Mouse (Mus musculus) stomach, embryonic 14.5 days (tissue): Measurements from ENCODE around the gene Sdr9c7. TPM values are rescaled to one million over a fixed set of nuclear protein-coding genes. Genes with fewer than 3 reads are reported as not detected.

Experiments used
- ATAC-seq: fragments of 200-750 bp; cut with Nextera tagmentation; 2 replicates; pipeline ENCODE4 v1.8.0; 2017; ENCODE audit warnings: low read depth, moderate TSS enrichment; ENCODE audit not compliant: insufficient number of reproducible peaks, insufficient read depth, low FRiP score
- H3K27ac ChIP-seq: fragments of 300-500 bp; sonication (generic); 2 replicates; pipeline ENCODE4 v1.5.1; 2014; ENCODE audit warnings: mild to moderate bottlenecking, low read length, moderate library complexity, mixed read lengths
- H3K27me3 ChIP-seq: fragments of 300-500 bp; sonication (generic); 2 replicates; pipeline ENCODE4 v1.6.1; 2014; ENCODE audit warnings: low read length, control low read depth, mixed read lengths; ENCODE audit not compliant: control insufficient read depth, insufficient read depth
- H3K36me3 ChIP-seq: fragments of 300-500 bp; sonication (generic); 2 replicates; pipeline ENCODE4 v1.6.1; 2014; ENCODE audit warnings: mild to moderate bottlenecking, control low read depth, low read length, moderate library complexity, mixed read lengths; ENCODE audit not compliant: control insufficient read depth, insufficient read depth
- H3K4me1 ChIP-seq: fragments of 300-500 bp; sonication (generic); 2 replicates; pipeline ENCODE4 v1.6.1; 2014; ENCODE audit warnings: low read length, control low read depth, mixed read lengths; ENCODE audit not compliant: control insufficient read depth, insufficient read depth
- H3K4me2 ChIP-seq: fragments of 300-500 bp; sonication (generic); replicated peaks from 2 replicates; pipeline ENCODE4 v1.6.1; 2014; ENCODE audit warnings: low read depth, low read length, control low read depth
- H3K4me3 ChIP-seq: fragments of 300-500 bp; sonication (generic); 2 replicates; pipeline ENCODE4 v1.5.1; 2014; ENCODE audit warnings: low read depth, low read length, control low read depth
- H3K9ac ChIP-seq: fragments of 300-500 bp; sonication (generic); replicated peaks from 2 replicates; pipeline ENCODE4 v1.6.1; 2014; ENCODE audit warnings: low read depth, mild to moderate bottlenecking, control low read depth, low read length, moderate library complexity, mixed read lengths
- H3K9me3 ChIP-seq: fragments of 300-500 bp; sonication (generic); 2 replicates; pipeline ENCODE4 v1.6.1; 2016; ENCODE audit warnings: low read depth, low read length, control low read depth; ENCODE audit not compliant: control insufficient read depth
- WGBS: fragments of 180-500 bp; shearing (Covaris S2); extraction: QIAGEN DNeasy Blood & Tissue Kit; methylation state at CpG from one replicate; pipeline ENCODE4 v1.1.7; 2014; 5-methylcytosine and 5-hydroxymethylcytosine counted together
- polyA plus RNA-seq: library from polyadenylated mRNA; unstranded; fragments of >200 nt; fragmentation: Nextera tagmentation; extraction: Ambion mirVana; gene quantifications from 2 replicates; pipeline ENCODE4 v1.2.1, GENCODE M21; 2014

Gene Sdr9c7
- polyA plus RNA-seq: not detected in 2 replicates

DNA sequence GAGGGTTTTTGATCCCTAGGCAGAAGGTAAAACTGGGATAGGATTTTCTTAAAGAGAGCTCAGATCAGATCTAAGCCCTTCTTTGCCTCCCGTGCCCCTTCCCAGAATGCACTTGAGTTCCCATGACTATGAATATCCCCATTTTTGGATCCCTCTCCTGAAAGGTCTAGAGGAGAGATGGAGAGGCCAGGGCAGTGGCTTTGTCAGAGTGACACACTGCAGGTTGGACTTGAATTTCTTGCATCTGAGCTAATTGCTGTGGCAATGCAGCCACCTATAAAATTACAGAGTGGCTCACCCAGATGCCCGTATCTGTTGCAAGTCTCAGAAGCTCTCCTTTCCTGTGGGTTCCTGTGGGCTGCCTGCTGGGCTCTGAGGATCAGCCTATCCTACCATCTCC, at the start of gene Sdr9c7:
TSS of gene Sdr9c7 (plus strand) at position 301 of the 400 bp plus-strand sequence.
- Histone ChIP-seq H3K4me3 (no peak within 1 kb of the TSS), H3K4me2 (no peak within 1 kb of the TSS), H3K9ac (no peak within 1 kb of the TSS), H3K27ac (no peak within 1 kb of the TSS), H3K27me3 (no peaks in the 10 kb centered on the region), H3K9me3 (no peaks in the 10 kb centered on the region), H3K36me3 (no peaks in the 10 kb centered on the region), H3K4me1 (peaks cover 4% of the 10 kb centered on the region; the same call in 1 of the 2 replicates)
- ATAC-seq: no peak
- 71% methylated on average over 2 of the region's 2 CpGs for WGBS

DNA sequence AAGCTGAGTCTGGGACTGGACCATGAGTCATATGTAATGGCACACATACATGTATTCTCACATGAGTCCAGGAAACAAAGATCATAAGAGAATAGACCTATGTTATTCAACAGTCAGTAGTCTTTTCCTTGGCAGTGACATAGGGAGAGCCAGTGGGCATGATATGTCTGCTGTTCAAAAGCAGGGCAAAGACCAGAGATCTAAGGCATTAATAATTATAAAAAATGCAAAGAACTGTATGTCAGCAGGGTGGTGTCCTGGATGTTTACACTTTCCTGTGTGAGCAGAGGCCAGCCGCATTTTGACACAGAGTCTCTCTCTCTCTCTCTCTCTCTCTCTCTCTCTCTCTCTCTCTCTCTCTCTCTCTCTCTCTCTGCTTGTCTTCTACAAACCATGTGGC, 48.7 kb upstream of the Sdr9c7 start, which contains the start of gene Rdh19:
TSS of gene Rdh19 (plus strand) at position 301 of the 400 bp plus-strand sequence.
- Histone ChIP-seq H3K27me3 (no peaks in the 10 kb centered on the region), H3K4me3 (no peak within 1 kb of the TSS), H3K9me3 (no peaks in the 10 kb centered on the region), H3K4me2 (no peak within 1 kb of the TSS), H3K36me3 (no peaks in the 10 kb centered on the region), H3K4me1 (no peaks in the 10 kb centered on the region), H3K27ac (no peak within 1 kb of the TSS), H3K9ac (no peak within 1 kb of the TSS)
- ATAC-seq: no peak
- 22% methylated on average over 1 of the region's 1 CpGs for WGBS

DNA sequence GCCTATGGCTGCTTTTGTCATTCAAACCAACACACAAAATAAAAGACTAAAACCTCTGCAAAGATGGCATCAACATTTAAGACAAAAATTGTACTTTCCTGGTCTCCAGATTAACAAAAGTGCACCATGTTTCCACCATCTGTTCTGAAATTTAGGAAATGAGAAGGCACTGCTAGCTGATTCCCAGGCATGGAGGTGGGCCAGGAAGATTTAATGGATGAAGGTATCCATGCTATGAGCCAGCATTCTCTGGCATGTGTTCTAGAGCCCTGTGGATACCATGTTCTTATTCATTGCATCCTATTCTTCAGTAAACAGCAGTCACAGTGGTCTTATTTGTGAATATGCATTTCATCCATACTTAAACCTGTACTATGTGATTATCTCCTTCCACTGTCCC, 41.9 kb upstream of the Sdr9c7 start:
- no peaks in the 10 kb centered on the region for H3K9me3 ChIP-seq
- H3K36me3 ChIP-seq: no peaks in the 10 kb centered on the region
- ATAC-seq: no peak
- no peak overlapping the region for H3K27ac ChIP-seq
- H3K4me3 ChIP-seq: no peak overlapping the region
- no peaks in the 10 kb centered on the region for H3K4me1 ChIP-seq
- H3K4me2 ChIP-seq: no peak overlapping the region
- no peaks in the 10 kb centered on the region for H3K27me3 ChIP-seq
- H3K9ac ChIP-seq: no peak overlapping the region

DNA sequence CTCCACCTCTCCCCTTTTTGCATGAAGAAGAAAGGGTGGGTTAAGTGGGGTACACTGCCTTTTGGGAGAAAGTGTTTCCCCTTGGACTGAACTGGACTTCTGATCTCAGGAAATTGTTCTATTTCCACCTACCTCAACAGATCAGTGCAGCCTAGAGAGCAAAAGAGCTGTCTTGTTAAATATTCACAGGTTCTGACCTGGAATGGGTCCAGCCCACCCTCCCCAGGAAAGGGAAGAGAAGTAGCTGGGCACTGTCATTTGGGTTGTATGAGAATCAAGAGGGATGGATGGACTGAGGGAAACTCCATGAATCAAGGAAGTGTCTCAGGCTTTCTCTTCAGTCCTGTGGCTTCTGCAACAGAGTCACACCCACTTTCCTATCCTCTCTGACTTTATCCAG, 33.4 kb upstream of the Sdr9c7 start:
- Histone ChIP-seq H3K27ac (no peak overlapping the region), H3K9ac (no peak overlapping the region), H3K9me3 (no peaks in the 10 kb centered on the region), H3K36me3 (no peaks in the 10 kb centered on the region), H3K4me3 (no peak overlapping the region), H3K4me2 (no peak overlapping the region), H3K27me3 (no peaks in the 10 kb centered on the region), H3K4me1 (no peaks in the 10 kb centered on the region)
- no peak for ATAC-seq

DNA sequence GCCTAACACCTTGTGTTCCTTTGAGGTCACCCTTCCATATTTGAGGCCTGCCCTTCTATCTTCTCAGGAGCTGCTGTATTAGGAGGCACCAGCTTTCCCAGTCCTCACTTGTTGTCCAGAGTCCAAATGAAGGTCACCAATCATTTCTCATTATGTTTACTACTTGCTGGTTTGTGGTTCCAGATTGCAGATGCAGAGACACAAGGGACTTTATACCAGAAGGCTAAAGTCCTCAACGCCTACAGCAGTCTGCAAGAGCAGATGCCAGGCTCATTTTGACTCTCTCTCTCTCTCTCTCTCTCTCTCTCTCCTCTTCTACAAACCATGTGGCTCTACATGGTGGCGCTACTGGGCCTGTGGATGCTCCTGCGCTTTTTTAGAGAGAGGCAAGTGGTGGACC, 32.1 kb upstream of the Sdr9c7 start, which contains the start of gene Rdh16f2:
TSS of gene Rdh16f2 (plus strand) at position 243 of the 400 bp plus-strand sequence.
- H3K27ac ChIP-seq: no peak within 1 kb of the TSS
- 87% methylated on average over 3 of the region's 3 CpGs for WGBS
- no peak for ATAC-seq
- no peaks in the 10 kb centered on the region for H3K4me1 ChIP-seq
- no peak within 1 kb of the TSS for H3K4me2 ChIP-seq
- H3K27me3 ChIP-seq: no peaks in the 10 kb centered on the region
- no peaks in the 10 kb centered on the region for H3K36me3 ChIP-seq
- H3K9me3 ChIP-seq: no peaks in the 10 kb centered on the region
- H3K4me3 ChIP-seq: no peak within 1 kb of the TSS
- no peak within 1 kb of the TSS for H3K9ac ChIP-seq

DNA sequence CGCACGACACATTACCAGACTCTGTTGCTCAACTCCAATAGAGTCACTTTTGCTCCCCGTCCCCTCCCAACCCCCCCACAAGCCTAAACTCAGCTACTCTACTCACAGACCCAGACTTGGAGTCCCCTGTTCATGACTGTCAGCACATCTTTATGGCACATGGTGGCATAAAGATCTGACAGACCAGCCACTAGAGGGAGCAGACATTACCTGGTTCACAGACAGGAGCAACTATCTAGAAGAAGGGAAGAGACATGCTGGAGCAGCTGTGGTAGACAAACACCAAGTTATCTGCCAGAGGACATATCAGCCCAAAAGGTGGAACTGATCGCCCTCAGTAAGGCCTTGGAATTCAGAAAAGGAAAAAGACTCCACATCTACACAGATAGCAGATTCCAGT, 25.8 kb upstream of the Sdr9c7 start:
- no peak overlapping the region for H3K4me3 ChIP-seq
- 66% methylated on average over 4 of the region's 4 CpGs for WGBS
- H3K36me3 ChIP-seq: no peaks in the 10 kb centered on the region
- ATAC-seq: no peak
- H3K4me2 ChIP-seq: no peak overlapping the region
- H3K9me3 ChIP-seq: no peaks in the 10 kb centered on the region
- H3K9ac ChIP-seq: no peak overlapping the region
- H3K27me3 ChIP-seq: no peaks in the 10 kb centered on the region
- H3K4me1 ChIP-seq: no peaks in the 10 kb centered on the region
- no peak overlapping the region for H3K27ac ChIP-seq

DNA sequence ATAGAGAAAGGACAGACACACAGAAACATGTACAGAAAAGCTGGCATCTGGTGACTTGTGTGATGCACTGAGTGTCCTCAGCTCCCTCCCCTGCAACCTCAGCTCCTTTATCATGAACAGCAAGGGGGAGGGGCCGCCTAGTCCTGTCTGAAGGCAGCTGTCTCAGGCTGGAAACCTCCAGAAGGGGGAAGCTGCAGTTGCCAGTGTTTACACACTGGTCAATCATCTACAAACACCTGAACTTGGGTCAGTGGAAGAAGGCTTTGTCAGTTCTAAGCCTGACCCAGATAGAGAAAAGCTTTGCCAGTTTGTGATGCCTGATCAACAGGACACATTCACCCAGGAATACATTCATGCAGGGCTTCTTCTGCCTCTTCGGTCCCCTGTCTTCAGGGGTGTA, 20.6 kb upstream of the Sdr9c7 start:
- Histone ChIP-seq H3K27ac (peak overlapping the region; percentile 68; the same call in 1 of the 2 replicates), H3K4me3 (no peak overlapping the region), H3K36me3 (no peaks in the 10 kb centered on the region), H3K9ac (no peak overlapping the region), H3K4me2 (no peak overlapping the region), H3K9me3 (no peaks in the 10 kb centered on the region), H3K4me1 (peaks cover 6% of the 10 kb centered on the region; the same call in 1 of the 2 replicates), H3K27me3 (no peaks in the 10 kb centered on the region)
- ATAC-seq: peak; percentile 87
- 24% methylated on average over 2 of the region's 2 CpGs for WGBS

DNA sequence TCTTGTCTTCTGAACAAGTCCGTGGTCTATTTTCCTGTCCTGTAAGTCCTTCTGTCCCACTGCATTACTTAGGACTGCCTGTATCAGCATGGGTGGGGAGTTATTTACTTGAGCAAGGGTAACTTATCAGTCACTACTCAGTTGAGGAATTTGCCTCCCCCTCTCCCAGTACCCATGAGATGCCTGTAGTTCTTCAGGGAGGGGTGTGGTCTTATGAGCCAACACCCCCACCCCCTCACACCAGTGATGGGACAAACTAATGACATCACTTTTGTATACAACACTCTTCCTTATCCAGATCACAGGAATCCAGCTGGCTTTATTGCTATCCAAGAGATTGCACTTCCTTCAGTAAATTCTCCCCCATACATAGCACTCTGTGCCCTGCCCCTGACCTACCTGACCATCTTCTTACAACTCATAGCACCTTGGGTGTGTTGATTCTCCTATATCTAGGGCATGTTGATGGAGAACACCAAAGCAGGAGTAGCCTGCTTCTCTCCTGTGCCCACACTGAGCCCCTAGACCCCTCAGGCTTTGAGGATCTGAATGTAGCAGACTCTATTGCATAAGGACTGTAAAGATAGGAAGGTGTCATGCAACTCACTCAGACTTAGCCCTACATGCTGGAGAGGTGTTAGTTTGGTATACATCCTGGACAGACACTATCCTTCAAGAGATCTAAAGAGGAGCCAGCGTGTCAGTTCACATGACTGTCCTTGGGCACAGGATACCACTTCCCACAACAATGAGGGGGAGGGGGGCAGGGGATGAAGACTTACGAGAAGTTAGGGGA, 19.9 kb upstream of the Sdr9c7 start:
- no peak overlapping the region for H3K4me2 ChIP-seq
- H3K9me3 ChIP-seq: no peaks in the 10 kb centered on the region
- WGBS: 64% methylated on average over 3 of the region's 3 CpGs
- H3K27ac ChIP-seq: peak overlapping the region; percentile 68; the same call in 1 of the 2 replicates
- H3K9ac ChIP-seq: no peak overlapping the region
- peak; percentile 88 for ATAC-seq
- H3K27me3 ChIP-seq: no peaks in the 10 kb centered on the region
- no peaks in the 10 kb centered on the region for H3K36me3 ChIP-seq
- H3K4me3 ChIP-seq: no peak overlapping the region
- peaks cover 6% of the 10 kb centered on the region; the same call in 1 of the 2 replicates for H3K4me1 ChIP-seq
